Mouse (Mus musculus): Measurements from ENCODE around the gene Hfe2. TPM values are rescaled to one million over a fixed set of nuclear protein-coding genes. Genes with fewer than 3 reads are reported as not detected.

Gene Hfe2
- polyA plus RNA-seq, 1 experiment from 2014 or later = 1.2 TPM

- Histone ChIP-seq H3K4me2 (peak overlapping the region; percentile 85; the same call in 1 of the 2 replicates), H3K36me3 (replicated peaks) (no peaks in the 10 kb centered on the region), H3K4me3 (no peak overlapping the region), H3K9ac (no peak overlapping the region), H3K9me3 (no peaks in the 10 kb centered on the region), H3K27ac (0 out of 2 replicates have a peak overlapping the region, but pooled peaks have one; percentile 43), H3K4me1 (peaks cover 45% of the 10 kb centered on the region), H3K27me3 (replicated peaks) (no peaks in the 10 kb centered on the region)
- ATAC-seq (replicated peaks) = no peak
- 85% methylated on average over 15 of the region's 15 CpGs for WGBS
Observed at GRCm38 (mm10) chr3:96555999-96556614, 31.1 kb downstream of the Hfe2 start.

DNA sequence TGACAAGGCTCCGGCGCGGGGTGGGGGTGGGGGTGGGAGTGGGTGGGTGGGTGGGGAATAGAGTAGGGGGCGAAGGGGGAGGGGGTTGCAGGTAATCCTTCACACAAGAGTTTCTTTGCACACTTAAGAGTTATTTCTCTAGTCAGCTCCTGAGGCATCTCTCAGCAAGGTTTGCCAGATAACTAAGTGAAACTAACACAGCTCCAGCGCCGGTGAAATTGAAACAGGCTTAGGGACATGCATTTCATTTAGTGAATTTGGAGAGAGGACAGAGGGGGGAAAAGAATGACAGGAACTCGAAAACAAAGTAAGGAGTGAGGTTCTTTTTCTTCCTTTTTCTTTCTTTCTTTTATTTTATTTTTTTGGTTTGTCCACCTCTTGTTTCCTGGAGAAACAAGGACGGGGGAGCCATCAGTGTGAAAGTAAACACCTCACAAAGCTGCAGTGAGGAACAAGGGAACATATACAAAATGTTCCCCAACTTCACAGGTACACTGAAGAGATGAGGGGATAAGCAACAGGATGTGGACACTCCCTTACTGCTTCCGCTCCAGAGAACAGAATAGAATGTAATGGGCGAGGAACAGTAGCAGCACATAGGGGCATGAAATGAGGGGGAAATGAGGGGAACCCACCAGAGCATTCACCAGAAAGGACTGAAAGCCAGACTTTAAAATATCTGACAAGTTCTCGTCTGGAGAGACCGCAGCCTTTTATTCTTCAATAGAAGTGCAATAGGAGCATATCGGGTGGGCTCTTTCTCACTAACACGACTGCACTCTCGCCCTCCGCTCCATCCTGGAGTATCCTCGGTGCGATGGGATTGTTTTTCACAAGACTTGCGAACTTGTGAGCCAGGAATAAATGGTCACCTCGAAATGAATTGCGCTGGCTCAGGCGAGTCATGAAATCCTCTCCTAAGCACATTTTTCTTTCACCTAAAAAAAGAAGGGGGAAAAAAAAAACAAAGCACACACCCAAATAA is 32.0 kb downstream of the Hfe2 start:
- no peaks in the 10 kb centered on the region for H3K27me3 ChIP-seq (replicated peaks)
- no peaks in the 10 kb centered on the region for H3K36me3 ChIP-seq (replicated peaks)
- peak overlapping the region; percentile 28 for H3K9ac ChIP-seq
- 8% methylated on average over 22 of the region's 22 CpGs for WGBS
- no peak for ATAC-seq (replicated peaks)
- peak overlapping the region; percentile 85 for H3K4me2 ChIP-seq
- H3K4me3 ChIP-seq = peak overlapping the region; percentile 69
- peaks cover 49% of the 10 kb centered on the region for H3K4me1 ChIP-seq
- H3K27ac ChIP-seq = peak overlapping the region; percentile 83
- no peaks in the 10 kb centered on the region for H3K9me3 ChIP-seq

DNA sequence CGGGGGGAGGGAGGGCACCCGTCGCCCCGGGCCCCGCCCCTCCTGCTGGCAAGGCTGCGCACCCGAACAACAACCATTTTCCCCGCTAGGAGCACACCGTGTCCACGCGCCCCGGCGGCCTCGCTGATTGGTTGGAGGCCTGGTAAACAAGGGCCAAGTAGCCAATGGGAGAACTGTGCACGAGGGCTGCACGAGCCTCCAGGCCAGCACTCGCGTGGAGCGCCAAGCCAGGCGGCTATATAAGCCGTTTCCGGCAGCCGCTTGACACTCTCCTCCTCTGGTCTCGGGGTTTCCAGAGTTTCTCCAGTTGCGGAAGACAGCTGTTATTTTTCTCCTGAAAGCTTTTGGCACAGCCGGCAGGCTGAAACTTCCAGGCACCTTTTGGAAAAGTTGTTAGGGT is 32.7 kb downstream of the Hfe2 start, which contains the start of gene Txnip:
Gene Txnip, plus strand, starts transcription at position 264 of the 400 bp plus-strand sequence.
- Histone ChIP-seq H3K9me3 (no peaks in the 10 kb centered on the region), H3K36me3 (replicated peaks) (no peaks in the 10 kb centered on the region), H3K27ac (peak within 1 kb of the TSS; percentile 83), H3K9ac (peak within 1 kb of the TSS; percentile 53), H3K4me1 (peaks cover 49% of the 10 kb centered on the region), H3K4me3 (peak within 1 kb of the TSS; percentile 69), H3K27me3 (replicated peaks) (no peaks in the 10 kb centered on the region), H3K4me2 (peak within 1 kb of the TSS; percentile 85)
- peak; percentile 99 for ATAC-seq (replicated peaks)
- 0% methylated on average over 26 of the region's 26 CpGs for WGBS

- WGBS = under 1% methylated on average over 17 of the region's 17 CpGs
Observed at GRCm38 (mm10) chr3:96558159-96558558, 33.2 kb downstream of the Hfe2 start.

GRCm38 (mm10) chr3:96558668-96559196 is 33.8 kb downstream of the Hfe2 start:
- Histone ChIP-seq H3K4me2 (peak overlapping the region; percentile 85), H3K4me1 (peaks cover 49% of the 10 kb centered on the region), H3K36me3 (replicated peaks) (no peaks in the 10 kb centered on the region), H3K9ac (peak overlapping the region; percentile 53), H3K9me3 (no peaks in the 10 kb centered on the region), H3K27me3 (replicated peaks) (no peaks in the 10 kb centered on the region), H3K27ac (no peak overlapping the region), H3K4me3 (peak overlapping the region; percentile 69)
- 40% methylated on average over 10 of the region's 10 CpGs for WGBS
- no peak for ATAC-seq (replicated peaks)

More at GRCm38 (mm10) chr3:96558159-96558558, 33.2 kb downstream of the Hfe2 start:
- Histone ChIP-seq H3K4me2 (peak overlapping the region; percentile 85), H3K4me1 (peaks cover 49% of the 10 kb centered on the region), H3K4me3 (peak overlapping the region; percentile 69), H3K9ac (peak overlapping the region; percentile 53), H3K27ac (peak overlapping the region; percentile 55), H3K27me3 (replicated peaks) (no peaks in the 10 kb centered on the region), H3K36me3 (replicated peaks) (no peaks in the 10 kb centered on the region), H3K9me3 (no peaks in the 10 kb centered on the region)
- peak; percentile 22; the same call in 1 of the 2 replicates for ATAC-seq (replicated peaks)

- Histone ChIP-seq H3K27me3 (replicated peaks) (no peaks in the 10 kb centered on the region), H3K4me2 (peak overlapping the region; percentile 85), H3K27ac (no peak overlapping the region), H3K9ac (peak overlapping the region; percentile 16; the same call in 1 of the 2 replicates), H3K4me3 (peak overlapping the region; percentile 69), H3K4me1 (peaks cover 49% of the 10 kb centered on the region), H3K9me3 (no peaks in the 10 kb centered on the region), H3K36me3 (replicated peaks) (no peaks in the 10 kb centered on the region)
- no peak for ATAC-seq (replicated peaks)
- WGBS = 87% methylated on average over 12 of the region's 12 CpGs
Observed at GRCm38 (mm10) chr3:96559398-96559910, 34.5 kb downstream of the Hfe2 start.

DNA sequence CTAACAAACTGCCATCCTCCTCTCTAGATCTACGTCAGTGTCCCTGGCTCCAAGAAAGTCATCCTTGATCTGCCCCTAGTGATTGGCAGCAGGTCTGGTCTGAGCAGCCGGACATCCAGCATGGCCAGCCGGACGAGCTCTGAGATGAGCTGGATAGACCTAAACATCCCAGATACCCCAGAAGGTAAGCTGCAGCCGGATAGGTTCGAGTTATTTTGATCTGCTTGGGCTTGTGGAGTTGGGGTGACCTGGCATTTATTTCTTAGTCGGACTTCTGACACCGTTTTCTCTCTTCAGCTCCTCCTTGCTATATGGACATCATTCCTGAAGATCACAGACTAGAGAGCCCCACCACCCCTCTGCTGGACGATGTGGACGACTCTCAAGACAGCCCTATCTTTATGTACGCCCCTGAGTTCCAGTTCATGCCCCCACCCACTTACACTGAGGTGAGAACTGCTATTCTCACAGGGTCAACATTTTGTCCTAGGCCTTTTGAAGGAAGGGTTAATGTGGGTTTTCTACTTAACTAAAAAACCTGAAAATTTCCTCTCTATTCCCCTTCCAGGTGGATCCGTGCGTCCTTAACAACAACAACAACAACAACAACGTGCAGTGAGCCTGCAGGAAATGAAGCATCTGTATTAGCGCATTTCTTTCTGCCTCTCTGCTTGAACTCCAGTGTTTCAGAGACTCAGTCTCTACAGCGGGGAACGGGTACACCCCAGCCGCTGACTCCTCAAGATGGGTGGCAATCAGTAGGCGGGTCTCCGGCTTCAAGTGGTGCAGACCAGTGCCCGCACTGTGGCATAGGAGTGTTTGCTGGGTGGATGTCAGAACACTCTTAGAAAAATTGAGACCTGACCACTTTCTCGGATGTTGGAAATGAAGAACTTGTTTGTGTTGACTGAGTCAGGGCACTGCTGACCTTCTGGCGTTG is 35.2 kb downstream of the Hfe2 start:
- no peaks in the 10 kb centered on the region for H3K27me3 ChIP-seq (replicated peaks)
- no peaks in the 10 kb centered on the region for H3K9me3 ChIP-seq
- H3K4me3 ChIP-seq = peak overlapping the region; percentile 69
- H3K36me3 ChIP-seq (replicated peaks) = no peaks in the 10 kb centered on the region
- no peak overlapping the region for H3K9ac ChIP-seq
- H3K4me1 ChIP-seq = peaks cover 49% of the 10 kb centered on the region
- no peak overlapping the region for H3K27ac ChIP-seq
- 84% methylated on average over 23 of the region's 23 CpGs for WGBS
- peak overlapping the region; percentile 85 for H3K4me2 ChIP-seq
- no peak for ATAC-seq (replicated peaks)

DNA sequence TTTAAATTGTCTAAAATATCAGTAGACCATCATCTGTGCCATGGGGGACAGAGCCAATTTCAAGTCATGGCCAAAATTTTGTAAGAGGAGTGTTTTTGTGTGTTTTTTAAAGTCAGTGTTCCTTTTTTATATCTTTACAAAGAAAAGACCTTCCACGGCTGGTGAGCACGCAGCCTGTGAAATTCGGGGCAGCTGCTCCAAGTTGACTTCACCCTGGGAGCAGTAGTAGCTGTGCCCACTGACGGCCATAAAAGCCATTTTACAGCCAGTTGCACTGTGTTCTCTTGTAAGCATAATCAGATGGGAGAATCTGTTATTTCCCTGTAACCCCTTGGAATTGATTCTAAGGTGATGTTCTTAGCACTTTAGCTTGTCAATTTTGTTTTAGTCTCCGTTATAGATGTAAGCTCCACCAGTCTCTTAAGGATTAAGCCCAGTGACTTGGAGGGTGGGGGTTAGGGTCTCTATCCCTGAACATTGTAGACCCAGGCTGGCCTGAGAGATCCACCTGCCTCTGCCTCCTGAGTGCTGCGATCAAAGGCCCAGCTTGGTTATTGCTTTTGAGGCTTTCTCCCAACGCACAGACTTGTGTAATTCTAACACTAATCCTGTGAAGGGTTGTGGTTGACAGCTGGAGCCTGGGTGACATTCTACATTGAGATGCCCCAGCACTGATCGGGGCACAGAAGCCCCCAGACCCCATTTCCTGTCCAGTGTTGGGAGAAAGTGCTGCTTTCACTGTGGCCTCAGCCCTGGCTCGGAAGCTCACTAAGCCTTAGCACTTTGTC is 36.1 kb downstream of the Hfe2 start:
- Histone ChIP-seq H3K9me3 (no peaks in the 10 kb centered on the region), H3K27ac (no peak overlapping the region), H3K9ac (no peak overlapping the region), H3K4me3 (no peak overlapping the region; the same call in 1 of the 2 replicates), H3K4me1 (peaks cover 44% of the 10 kb centered on the region), H3K4me2 (peak overlapping the region; percentile 85; the same call in 1 of the 2 replicates), H3K27me3 (replicated peaks) (no peaks in the 10 kb centered on the region), H3K36me3 (replicated peaks) (no peaks in the 10 kb centered on the region)
- 88% methylated on average over 9 of the region's 9 CpGs for WGBS
- no peak for ATAC-seq (replicated peaks)

DNA sequence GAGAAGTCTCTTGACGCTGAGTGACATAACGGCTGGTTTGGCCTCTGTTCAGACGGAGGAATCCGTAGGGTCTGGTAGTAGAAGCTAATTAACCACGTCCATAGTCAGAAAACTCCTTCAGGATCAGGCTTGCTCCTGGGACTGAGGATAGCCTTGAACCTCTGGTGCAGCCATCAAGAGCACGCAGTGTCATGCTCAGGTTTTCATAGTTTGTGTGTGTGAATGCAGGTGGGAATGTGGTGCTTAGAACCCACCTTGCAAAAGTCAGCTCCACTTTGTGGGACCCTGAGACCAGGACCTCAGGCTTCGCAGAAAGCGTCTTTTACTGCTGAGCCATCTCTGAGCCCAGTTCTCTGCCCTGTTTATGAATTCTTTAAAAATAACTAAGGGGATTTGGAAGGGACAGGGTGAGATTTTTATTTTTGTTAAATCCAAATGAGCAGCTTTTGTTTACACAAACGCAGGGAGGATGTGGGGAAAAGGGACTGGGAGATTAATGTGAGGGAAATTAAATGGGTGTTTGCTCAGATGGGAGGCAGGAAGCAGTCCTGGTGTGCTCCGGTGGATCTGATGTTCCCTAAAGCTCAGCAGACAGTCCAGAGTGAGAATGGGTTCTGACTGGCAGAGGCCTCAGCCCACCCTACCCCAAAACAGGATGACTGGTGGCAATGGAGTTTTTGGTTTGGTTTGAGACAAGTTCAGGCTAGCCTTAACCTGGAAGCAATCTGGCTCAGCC is 37.1 kb downstream of the Hfe2 start:
- H3K27ac ChIP-seq = no peak overlapping the region
- H3K4me1 ChIP-seq = peaks cover 35% of the 10 kb centered on the region
- H3K36me3 ChIP-seq (replicated peaks) = no peaks in the 10 kb centered on the region
- H3K9me3 ChIP-seq = no peaks in the 10 kb centered on the region
- WGBS = 56% methylated on average over 10 of the region's 10 CpGs
- no peak overlapping the region for H3K9ac ChIP-seq
- H3K27me3 ChIP-seq (replicated peaks) = no peaks in the 10 kb centered on the region
- H3K4me3 ChIP-seq = no peak overlapping the region
- H3K4me2 ChIP-seq = no peak overlapping the region
- no peak for ATAC-seq (replicated peaks)

- Histone ChIP-seq H3K4me2 (no peak overlapping the region), H3K4me1 (peaks cover 33% of the 10 kb centered on the region), H3K36me3 (replicated peaks) (no peaks in the 10 kb centered on the region), H3K27me3 (replicated peaks) (no peaks in the 10 kb centered on the region), H3K9me3 (no peaks in the 10 kb centered on the region), H3K27ac (no peak overlapping the region), H3K9ac (no peak overlapping the region), H3K4me3 (no peak overlapping the region)
- ATAC-seq (replicated peaks) = no peak
- WGBS = 93% methylated on average over 8 of the region's 8 CpGs
Observed at GRCm38 (mm10) chr3:96563267-96563666, 38.3 kb downstream of the Hfe2 start.
